Mouse (Mus musculus) spleen, adult 2 months (tissue): ENCODE measurements around the gene Spats2l.

Experiments
- CTCF ChIP-seq: fragments of 200-500 bp; IDR thresholded peaks from 2 replicates; pipeline ENCODE4 v1.5.1; 2011; ENCODE audit warnings: mild to moderate bottlenecking, inconsistent platforms; ENCODE audit not compliant: insufficient read depth, insufficient read length, insufficient replicate concordance; ENCODE audit errors: extremely low read depth
- POLR2A ChIP-seq: fragments of 200-500 bp; IDR thresholded peaks from 2 replicates; pipeline ENCODE4 v1.6.1; 2011; ENCODE audit warnings: low read depth, low read length, inconsistent platforms

DNA sequence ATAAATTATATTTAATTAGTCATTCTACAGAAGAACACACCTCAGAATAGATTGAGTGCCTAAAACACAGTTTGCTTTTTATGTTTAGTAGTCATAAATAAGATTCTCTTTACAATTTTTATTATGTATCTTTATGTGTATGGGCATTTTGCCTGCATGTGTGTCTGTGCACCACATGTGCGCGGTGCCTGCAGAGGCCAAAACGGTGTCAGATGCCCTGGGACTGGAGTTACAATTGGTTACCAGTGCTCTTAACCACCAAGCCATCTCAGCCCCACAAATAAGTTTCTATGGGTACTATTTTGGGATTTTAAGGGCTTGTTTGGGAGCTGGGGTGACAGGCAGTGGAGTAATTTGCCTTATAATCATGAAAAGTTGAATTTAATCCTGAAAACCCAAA is 32.2 kb downstream of the Spats2l start:
- no peak for TF ChIP-seq POLR2A
- no peak for TF ChIP-seq CTCF
